Mouse (Mus musculus) right cerebral cortex, postnatal 14 days (tissue): ENCODE measurements around the gene Phf10.
"Not testable (repeated sequence)": the region's sequence is repeated elsewhere in the genome, so short reads cannot be mapped to it uniquely, and the experiment has no call there.

Experiments
- DNase-seq: peaks from one replicate; pipeline ENCODE4 v3.0.0; 2022

Gene Phf10

DNA sequence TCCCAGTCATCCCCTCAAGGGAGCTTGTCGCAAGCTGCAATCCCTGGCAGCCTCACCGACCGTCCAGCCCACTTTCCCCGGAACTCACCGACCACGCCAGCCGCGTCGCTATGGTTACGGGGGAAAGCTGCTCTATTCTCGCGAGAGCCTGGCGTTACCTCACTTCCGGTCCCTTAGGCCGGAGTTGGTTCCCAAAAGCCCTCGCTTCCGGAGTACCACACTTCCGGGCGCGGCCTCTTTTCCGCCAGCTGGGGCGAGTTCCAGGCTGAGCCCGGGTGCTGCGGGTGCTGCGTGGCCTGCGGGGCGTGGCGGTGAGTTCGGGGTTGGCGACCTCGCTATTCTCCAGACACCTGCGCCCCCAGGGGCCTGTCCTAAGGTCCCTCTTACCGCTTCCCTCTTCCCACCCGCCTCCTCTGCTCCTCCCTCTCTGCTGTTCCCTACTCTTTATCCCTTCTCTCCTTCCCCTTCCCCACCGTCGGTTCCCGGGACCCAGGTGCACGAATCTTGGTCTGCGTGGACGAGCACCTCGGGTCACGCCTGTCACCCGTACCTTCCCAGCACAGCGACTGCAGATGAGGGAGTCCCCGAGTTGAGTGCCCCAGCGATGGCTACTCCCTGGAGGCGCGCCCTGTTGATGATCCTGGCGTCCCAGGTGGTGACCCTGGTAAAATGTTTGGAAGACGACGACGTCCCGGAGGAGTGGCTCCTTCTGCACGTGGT, 17.9 kb downstream of the Phf10 start, which contains the start of the genes Wdr27 and 1600012H06Rik:
Gene Wdr27 (minus strand): TSS at position 150 of the 720 bp plus-strand sequence.
Gene 1600012H06Rik (plus strand): TSS at position 176 of the 720 bp plus-strand sequence.
- peak; percentile 98 for DNase-seq

DNA sequence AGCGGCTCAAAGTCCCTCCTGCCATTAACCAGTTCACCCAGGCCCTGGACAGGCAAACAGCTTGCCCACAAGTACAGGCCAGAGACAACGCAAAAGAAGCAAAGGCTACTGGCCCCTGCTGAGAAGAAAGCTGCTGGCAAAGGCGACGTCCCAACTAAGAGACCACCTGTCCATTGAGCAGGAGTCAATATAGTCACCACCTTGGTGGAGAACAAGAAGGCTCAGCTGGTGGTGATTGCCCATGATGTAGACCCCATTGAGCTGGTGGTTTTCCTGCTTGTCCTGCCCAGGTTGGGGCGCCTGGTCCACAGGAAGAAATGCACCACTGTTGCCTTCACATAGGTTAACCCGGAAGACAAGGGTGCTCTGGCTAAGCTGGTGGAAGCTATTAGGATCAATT, 18.9 kb downstream of the Phf10 start:
- DNase-seq: not testable (repeated sequence)

DNA sequence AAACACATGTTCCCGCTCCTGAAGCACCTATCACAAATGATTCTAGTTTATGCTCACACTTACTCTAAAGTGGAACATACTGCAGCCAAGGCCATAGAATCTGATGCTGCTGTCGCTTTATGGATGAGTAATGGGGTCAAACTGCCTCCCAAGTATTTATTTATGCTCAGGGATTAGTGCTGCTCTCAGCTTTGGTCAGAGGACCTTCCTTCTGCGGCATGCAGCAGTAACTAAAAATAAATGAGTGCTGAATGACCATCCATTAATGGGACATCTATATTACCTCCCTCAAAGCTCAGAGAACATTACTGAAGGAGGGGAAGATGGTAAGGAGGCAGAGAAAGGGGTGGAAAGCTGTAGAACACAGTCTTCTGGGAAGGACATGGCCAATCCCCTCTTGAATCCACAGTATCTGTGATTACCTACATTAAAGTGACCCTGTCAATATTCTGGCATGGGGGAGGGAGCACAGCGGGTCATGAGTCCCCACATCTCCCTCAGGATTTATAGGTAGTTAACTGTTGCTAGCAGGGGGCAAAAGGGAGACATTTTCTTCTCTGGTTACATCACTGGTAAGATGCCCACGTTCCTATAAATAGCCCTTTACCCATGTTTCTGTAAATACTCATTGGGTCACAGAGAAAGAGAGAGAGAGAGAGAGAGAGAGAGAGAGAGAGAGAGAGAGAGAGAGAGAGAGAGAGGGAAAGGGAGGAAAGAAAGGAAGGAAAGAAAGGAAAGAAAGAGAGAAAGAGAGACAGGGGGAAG, 25.1 kb downstream of the Phf10 start:
- DNase-seq: no peak

GRCm38 (mm10) chr17:14935280-14935679, 25.8 kb downstream of the Phf10 start:
- DNase-seq: not testable (repeated sequence)

- no peak for DNase-seq
Measured at GRCm38 (mm10) chr17:14931469-14931868, 29.6 kb downstream of the Phf10 start.

- no peak for DNase-seq
Measured at GRCm38 (mm10) chr17:14930697-14931096, 30.4 kb downstream of the Phf10 start.

DNA sequence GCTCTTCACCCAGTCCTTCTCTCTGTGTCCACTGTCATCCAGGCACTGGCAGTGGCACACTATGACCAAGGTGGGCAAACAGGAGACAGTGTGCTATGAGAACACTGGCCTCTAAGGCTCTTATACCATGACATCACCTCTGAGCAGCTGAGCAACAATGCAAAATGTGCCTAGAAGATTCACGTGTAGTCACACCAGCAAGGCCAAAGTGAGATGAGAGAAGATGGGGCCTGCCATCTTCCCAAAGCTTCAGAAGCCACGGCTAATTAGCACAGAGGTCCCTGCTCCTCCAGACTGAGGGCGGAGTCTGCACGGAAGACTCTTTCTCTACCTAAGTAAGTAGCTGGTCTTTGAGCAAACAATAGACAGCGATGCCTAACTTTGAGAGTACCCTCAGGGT, 32.4 kb downstream of the Phf10 start:
- DNase-seq: no peak

DNA sequence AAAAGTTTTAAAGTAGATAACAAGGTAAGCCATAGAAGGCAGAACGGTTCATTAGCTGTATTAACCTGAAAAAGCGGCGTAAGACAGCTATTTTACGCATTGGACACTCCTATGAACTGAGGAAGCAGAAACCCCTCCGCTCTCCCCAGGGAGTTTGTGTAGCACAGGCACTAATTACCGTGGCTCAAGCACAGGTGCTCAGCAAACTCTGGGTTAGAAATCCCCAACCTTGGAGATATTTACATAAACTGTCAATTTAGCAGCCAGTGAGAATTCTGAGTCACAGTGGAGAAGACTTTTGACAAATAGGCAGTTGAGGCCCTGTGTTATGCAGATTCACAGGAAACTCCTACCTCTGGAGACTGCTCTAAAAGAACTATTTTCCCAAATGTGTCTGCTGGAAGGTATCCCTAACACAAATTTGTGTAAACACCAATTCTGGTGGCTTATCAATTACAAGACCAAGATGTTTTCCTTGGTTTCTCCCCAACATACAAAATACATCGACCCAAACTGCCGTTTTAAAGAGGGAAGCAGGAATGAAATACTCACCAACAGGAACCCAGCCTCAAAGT, 33.3 kb downstream of the Phf10 start:
- DNase-seq: no peak

- no peak for DNase-seq
Measured at GRCm38 (mm10) chr17:14921582-14921981, 39.5 kb downstream of the Phf10 start.

GRCm38 (mm10) chr17:14917866-14918265, 43.2 kb downstream of the Phf10 start:
- DNase-seq: no peak

GRCm38 (mm10) chr17:14914401-14914800, 46.7 kb downstream of the Phf10 start:
- no peak for DNase-seq

DNA sequence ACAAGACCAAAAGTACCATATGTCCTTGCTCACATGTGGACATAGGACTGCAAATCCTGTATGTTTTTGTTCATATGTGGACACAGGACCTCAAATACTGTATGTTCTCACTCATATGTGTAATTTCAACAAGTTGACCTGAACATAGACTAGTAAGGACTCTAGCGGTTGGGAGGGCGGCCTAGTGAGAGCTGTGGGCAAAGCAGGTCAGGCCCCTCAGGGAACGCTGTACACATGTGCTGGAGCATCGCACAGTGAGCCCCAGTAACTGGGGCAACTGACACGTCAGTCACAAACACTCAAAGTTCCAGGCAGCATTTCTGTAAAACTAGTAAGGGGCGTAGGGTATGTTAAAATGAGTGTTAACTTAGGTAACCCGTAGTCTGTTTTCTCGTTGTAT, 48.1 kb downstream of the Phf10 start:
- no peak for DNase-seq

GRCm38 (mm10) chr17:14912420-14912819, 48.7 kb downstream of the Phf10 start:
- no peak for DNase-seq

DNA sequence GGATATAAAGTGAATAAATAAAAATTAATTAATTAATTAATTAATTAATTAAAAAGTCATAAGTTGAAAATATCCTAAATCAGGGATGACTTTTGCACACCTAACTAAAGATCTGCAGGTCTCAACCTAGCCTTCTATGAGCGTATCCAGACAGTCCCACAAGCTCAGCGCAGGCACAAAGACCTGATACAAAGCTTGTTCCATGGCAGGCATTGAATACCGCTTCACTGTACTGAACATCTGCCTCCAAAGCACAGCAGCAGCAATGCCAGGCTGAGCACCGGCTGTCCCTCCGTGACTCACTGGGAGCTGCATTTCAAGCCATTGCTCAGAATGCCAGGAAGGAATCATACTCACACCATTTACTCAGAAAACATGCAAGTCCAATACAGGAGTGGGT, 50.3 kb downstream of the Phf10 start:
- DNase-seq: no peak

DNA sequence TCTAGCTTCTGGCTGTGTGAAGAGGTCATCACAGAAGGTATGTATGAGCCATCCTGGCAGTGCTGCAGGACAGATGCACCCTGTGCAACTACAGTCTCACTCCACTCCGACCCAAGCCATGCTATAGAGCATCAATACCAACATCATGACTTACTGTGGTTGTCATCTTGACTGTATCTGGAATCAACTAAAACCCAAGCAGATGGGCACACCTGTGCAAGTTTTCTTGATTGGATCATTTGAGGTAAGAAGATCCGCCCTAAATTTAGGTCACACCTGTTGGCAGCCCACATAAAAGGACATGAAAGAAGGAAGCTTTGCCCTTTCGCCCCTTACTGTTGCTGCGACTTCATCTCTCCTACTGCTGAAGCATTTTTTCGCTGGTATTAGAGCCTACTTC, 51.7 kb downstream of the Phf10 start:
- DNase-seq: no peak

- DNase-seq: no peak
Measured at GRCm38 (mm10) chr17:14907136-14907535, 53.9 kb downstream of the Phf10 start.

- no peak for DNase-seq
Measured at GRCm38 (mm10) chr17:14906611-14907010, 54.5 kb downstream of the Phf10 start.

DNA sequence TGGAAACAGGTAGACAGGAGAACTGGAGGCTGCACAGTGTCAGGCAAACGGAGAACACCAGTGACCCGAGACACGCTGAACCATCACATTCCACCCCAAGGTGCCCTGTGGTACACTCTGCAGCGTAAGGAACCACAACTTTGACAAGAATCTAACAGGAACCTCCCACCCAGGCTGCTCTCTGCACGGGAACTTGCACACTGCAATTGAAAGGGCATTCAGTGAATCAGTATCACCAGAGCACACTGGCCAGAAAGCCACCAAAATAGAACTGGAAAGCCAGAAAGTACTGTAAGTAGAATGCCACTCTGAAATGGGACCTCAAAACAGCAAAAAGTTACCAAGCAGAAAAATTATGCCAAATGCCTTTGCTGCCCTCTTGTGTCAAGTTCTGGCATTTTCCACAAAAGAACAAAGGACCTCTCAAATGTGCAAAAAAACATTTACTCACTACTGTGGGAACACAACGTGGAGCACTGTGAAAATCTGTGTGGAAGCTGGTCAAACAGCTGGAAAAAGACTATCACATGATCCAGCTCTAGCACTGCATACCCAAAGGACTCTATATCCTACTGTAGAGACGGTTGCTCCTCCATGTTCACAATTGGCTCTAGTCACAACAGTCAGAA, 56.3 kb downstream of the Phf10 start:
- DNase-seq: peak; percentile 68

GRCm38 (mm10) chr17:14904206-14904605, 56.9 kb downstream of the Phf10 start:
- no peak for DNase-seq

DNA sequence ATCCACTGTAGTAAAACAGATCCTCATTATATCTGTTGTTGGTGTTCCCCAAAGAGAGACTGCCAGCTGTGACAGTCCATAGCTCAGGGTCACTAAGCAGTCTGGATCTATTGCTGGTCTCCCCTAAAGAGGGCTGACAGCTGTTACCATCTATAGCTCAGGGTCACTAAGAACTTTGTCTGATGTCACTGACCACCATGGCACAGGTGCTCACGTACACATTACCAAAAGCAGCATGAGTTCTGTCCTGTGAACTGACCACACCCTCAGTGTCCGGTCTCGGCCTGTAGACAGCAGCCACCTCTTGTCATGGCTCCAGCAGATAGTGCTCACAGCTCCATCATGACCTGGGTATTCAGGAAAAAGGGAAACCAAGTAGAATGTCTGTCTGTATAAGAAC, 57.9 kb downstream of the Phf10 start:
- DNase-seq: no peak

- DNase-seq: no peak
Measured at GRCm38 (mm10) chr17:14898972-14899371, 62.1 kb downstream of the Phf10 start.

GRCm38 (mm10) chr17:14895058-14895457, 66.0 kb downstream of the Phf10 start:
- DNase-seq: not testable (repeated sequence)
